Mouse (Mus musculus) forebrain, embryonic 14.5 days (tissue): ENCODE data around the gene Kansl1l. TPM values are rescaled to one million over a fixed set of nuclear protein-coding genes. Genes with fewer than 3 reads are reported as not detected.
A peak's percentile ranks its signal among the peaks of the same experiment; 100 is the strongest.

Source experiments
- ATAC-seq: fragments of 200-750 bp; cut with Nextera tagmentation; 2 replicates; pipeline ENCODE4 v1.8.0; 2017; ENCODE audit warnings: mild to moderate bottlenecking, moderate library complexity
- DNase-seq: peaks from one replicate; pipeline ENCODE4 v3.0.0-alpha.2; 2015; ENCODE audit warnings: low spot score
- H3K27ac ChIP-seq: fragments of 300-500 bp; sonication (generic); 2 replicates; pipeline ENCODE4 v1.5.1; 2014; ENCODE audit warnings: low read depth, mild to moderate bottlenecking, control low read depth, low read length, moderate library complexity
- H3K27me3 ChIP-seq: fragments of 300-500 bp; sonication (generic); replicated peaks from 2 replicates; pipeline ENCODE4 v1.6.1; 2014; ENCODE audit warnings: low read length, control low read depth, mixed read lengths; ENCODE audit not compliant: control insufficient read depth, insufficient read depth
- H3K36me3 ChIP-seq: fragments of 300-500 bp; sonication (generic); 2 replicates; pipeline ENCODE4 v1.6.1; 2014; ENCODE audit warnings: low read length, control low read depth; ENCODE audit not compliant: control insufficient read depth, insufficient read depth
- H3K4me1 ChIP-seq: fragments of 300-500 bp; sonication (generic); 2 replicates; pipeline ENCODE4 v1.6.1; 2014; ENCODE audit warnings: antibody characterized with exemption, low read length, control low read depth; ENCODE audit not compliant: control insufficient read depth, insufficient read depth
- H3K4me2 ChIP-seq: fragments of 300-500 bp; sonication (generic); 2 replicates; pipeline ENCODE4 v1.6.1; 2014; ENCODE audit warnings: mild to moderate bottlenecking, control low read depth, low read length
- H3K4me3 ChIP-seq: fragments of 300-500 bp; sonication (generic); 2 replicates; pipeline ENCODE4 v1.5.1; 2014; ENCODE audit warnings: low read depth, low read length, control low read depth
- H3K9ac ChIP-seq: fragments of 300-500 bp; sonication (generic); 2 replicates; pipeline ENCODE4 v1.6.1; 2014; ENCODE audit warnings: mild to moderate bottlenecking, low read length, control low read depth, moderate library complexity
- H3K9me3 ChIP-seq: fragments of 300-500 bp; sonication (generic); replicated peaks from 2 replicates; pipeline ENCODE4 v1.6.1; 2016; ENCODE audit warnings: low read length, control low read depth, mixed read lengths; ENCODE audit not compliant: control insufficient read depth
- WGBS: fragments of 180-500 bp; shearing (Covaris S2); extraction: QIAGEN DNeasy Blood & Tissue Kit; methylation state at CpG from one replicate; pipeline ENCODE4 v1.1.7; 2014; 5-methylcytosine and 5-hydroxymethylcytosine counted together
- polyA plus RNA-seq: library from polyadenylated mRNA; unstranded; fragments of >200 nt; fragmentation: Nextera tagmentation; extraction: Ambion mirVana; gene quantifications from 2 replicates; pipeline ENCODE4 v1.2.1, GENCODE M21; 2014

Gene Kansl1l
- 8.5 and 10.9 TPM in 2 replicates for polyA plus RNA-seq

DNA sequence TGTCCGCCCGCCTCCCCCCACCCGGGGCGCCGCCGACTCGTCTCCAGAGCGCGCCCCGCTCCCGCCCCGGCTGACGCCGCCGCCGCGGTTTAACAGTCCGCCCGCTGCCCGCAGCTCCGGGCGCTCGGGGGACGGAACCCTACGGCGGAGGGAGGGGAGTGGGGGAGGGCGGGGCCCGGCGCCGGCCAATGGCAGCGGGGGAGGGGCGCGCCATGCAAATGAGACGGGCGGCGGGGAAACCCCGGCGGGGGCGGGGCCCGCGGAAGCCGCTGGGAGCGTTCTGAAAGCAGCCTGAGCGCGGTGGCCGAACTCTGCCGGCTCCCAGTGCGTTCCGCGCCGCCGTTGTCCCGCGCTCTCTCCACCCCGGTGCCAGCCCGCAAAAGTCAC lies at the start of gene Kansl1l:
Gene Kansl1l (minus strand): TSS at position 110 of the 387 bp plus-strand sequence.
- DNase-seq, result peak; percentile 95
- no peaks in the 10 kb centered on the region for H3K36me3 ChIP-seq

DNA sequence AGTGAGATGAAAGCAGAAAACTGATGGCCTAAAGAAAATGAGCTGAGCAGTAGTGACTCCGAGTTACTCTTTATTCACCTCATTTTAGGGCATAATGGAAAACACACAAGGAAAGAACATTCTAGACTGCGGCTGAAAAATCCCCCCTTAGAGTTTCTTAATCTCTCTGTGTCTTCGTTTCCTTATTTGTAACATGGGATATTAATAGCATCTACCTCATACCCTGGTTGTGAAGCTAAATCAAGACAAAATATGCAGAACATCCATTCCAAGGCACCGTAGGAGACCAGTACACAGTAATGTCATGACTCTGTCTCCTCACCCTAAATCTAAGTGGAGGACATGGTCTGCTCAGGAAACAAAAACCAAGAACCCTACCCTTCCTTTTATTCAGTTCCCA lies 48.3 kb upstream of the Kansl1l start:
- H3K4me2 ChIP-seq, result no peak overlapping the region
- WGBS, result 85% methylated on average over 4 of the region's 4 CpGs
- H3K4me3 ChIP-seq, result no peak overlapping the region
- ATAC-seq (no peak), DNase-seq (no peak)
- H3K9ac ChIP-seq, result no peak overlapping the region
- H3K36me3 ChIP-seq, result no peaks in the 10 kb centered on the region
- no peaks in the 10 kb centered on the region for H3K27me3 ChIP-seq
- no peaks in the 10 kb centered on the region for H3K9me3 ChIP-seq
- H3K27ac ChIP-seq, result no peak overlapping the region
- 0 out of 2 replicates have a peak, but pooled peaks cover 5% of the 10 kb centered on the region for H3K4me1 ChIP-seq

More for the DNA sequence above, at the start of gene Kansl1l:
- peak within 1 kb of the TSS; percentile 84 for H3K4me3 ChIP-seq
- H3K9me3 ChIP-seq, result no peaks in the 10 kb centered on the region
- peak within 1 kb of the TSS; percentile 98 for H3K27ac ChIP-seq
- H3K9ac ChIP-seq, result peak within 1 kb of the TSS; percentile 96
- H3K4me2 ChIP-seq, result peak within 1 kb of the TSS; percentile 84
- 2% methylated on average over 26 of the region's 56 CpGs for WGBS
- ATAC-seq, result peak; percentile 89
- H3K4me1 ChIP-seq, result peaks cover 12% of the 10 kb centered on the region
- H3K27me3 ChIP-seq, result no peaks in the 10 kb centered on the region

- Histone ChIP-seq H3K27me3 (no peaks in the 10 kb centered on the region), H3K4me2 (peak overlapping the region; percentile 88), H3K4me1 (0 out of 2 replicates have a peak, but pooled peaks cover 5% of the 10 kb centered on the region), H3K4me3 (peak overlapping the region; percentile 73), H3K27ac (no peak overlapping the region), H3K9ac (no peak overlapping the region), H3K9me3 (no peaks in the 10 kb centered on the region), H3K36me3 (no peaks in the 10 kb centered on the region)
- 17% methylated on average over 9 of the region's 9 CpGs for WGBS
- DNase-seq (no peak), ATAC-seq (no peak)
Measured at GRCm38 (mm10) chr1:66863741-66864495, 46.6 kb upstream of the Kansl1l start.

- Histone ChIP-seq H3K4me2 (peak within 1 kb of the TSS; percentile 88), H3K4me1 (0 out of 2 replicates have a peak, but pooled peaks cover 5% of the 10 kb centered on the region), H3K27ac (no peak within 1 kb of the TSS; the same call in 1 of the 2 replicates), H3K4me3 (peak within 1 kb of the TSS; percentile 73), H3K9ac (peak within 1 kb of the TSS; percentile 70), H3K36me3 (no peaks in the 10 kb centered on the region), H3K27me3 (no peaks in the 10 kb centered on the region), H3K9me3 (no peaks in the 10 kb centered on the region)
- ATAC-seq, result peak; percentile 90
- under 1% methylated on average over 70 of the region's 85 CpGs for WGBS
- DNase-seq, result peak; percentile 58
Measured at GRCm38 (mm10) chr1:66862712-66863511, 45.5 kb upstream of the Kansl1l start, which contains the start of gene Acadl. Acadl (minus strand) TSS chr1:66863277.

GRCm38 (mm10) chr1:66861764-66862672 lies 44.7 kb upstream of the Kansl1l start:
- ATAC-seq (peak; percentile 56), DNase-seq (peak; percentile 55)
- no peak overlapping the region; the same call in 1 of the 2 replicates for H3K9ac ChIP-seq
- H3K27me3 ChIP-seq, result no peaks in the 10 kb centered on the region
- WGBS, result 8% methylated on average over 14 of the region's 14 CpGs
- no peak overlapping the region for H3K27ac ChIP-seq
- peak overlapping the region; percentile 88 for H3K4me2 ChIP-seq
- 0 out of 2 replicates have a peak, but pooled peaks cover 5% of the 10 kb centered on the region for H3K4me1 ChIP-seq
- H3K9me3 ChIP-seq, result no peaks in the 10 kb centered on the region
- peak overlapping the region; percentile 73 for H3K4me3 ChIP-seq
- H3K36me3 ChIP-seq, result no peaks in the 10 kb centered on the region

GRCm38 (mm10) chr1:66847506-66847905 lies 30.1 kb upstream of the Kansl1l start:
- no peak overlapping the region for H3K27ac ChIP-seq
- DNase-seq (no peak), ATAC-seq (no peak)

GRCm38 (mm10) chr1:66845690-66846318 lies 28.4 kb upstream of the Kansl1l start:
- Histone ChIP-seq H3K4me3 (no peak overlapping the region), H3K9me3 (no peaks in the 10 kb centered on the region), H3K36me3 (peaks cover 8% of the 10 kb centered on the region; the same call in 1 of the 2 replicates), H3K27ac (no peak overlapping the region), H3K4me2 (no peak overlapping the region), H3K4me1 (no peaks in the 10 kb centered on the region), H3K9ac (no peak overlapping the region), H3K27me3 (no peaks in the 10 kb centered on the region)
- DNase-seq (no peak), ATAC-seq (no peak)
- WGBS, result 89% methylated on average over 5 of the region's 5 CpGs

More at GRCm38 (mm10) chr1:66847506-66847905, 30.1 kb upstream of the Kansl1l start:
- Histone ChIP-seq H3K27me3 (no peaks in the 10 kb centered on the region), H3K9me3 (no peaks in the 10 kb centered on the region), H3K4me2 (no peak overlapping the region), H3K4me3 (no peak overlapping the region), H3K4me1 (no peaks in the 10 kb centered on the region), H3K36me3 (peaks cover 8% of the 10 kb centered on the region; the same call in 1 of the 2 replicates), H3K9ac (no peak overlapping the region)
- 89% methylated on average over 4 of the region's 4 CpGs for WGBS

- H3K4me3 ChIP-seq, result no peak overlapping the region
- H3K9ac ChIP-seq, result no peak overlapping the region
- no peak overlapping the region for H3K27ac ChIP-seq
- no peaks in the 10 kb centered on the region for H3K4me1 ChIP-seq
- H3K36me3 ChIP-seq, result no peaks in the 10 kb centered on the region
- DNase-seq, result no peak
- 0 out of 2 replicates have a peak, but pooled peaks have one; percentile 5 for ATAC-seq
- no peak overlapping the region for H3K4me2 ChIP-seq
- no peaks in the 10 kb centered on the region for H3K9me3 ChIP-seq
- H3K27me3 ChIP-seq, result no peaks in the 10 kb centered on the region
- 54% methylated on average over 10 of the region's 10 CpGs for WGBS
Measured at GRCm38 (mm10) chr1:66841938-66842337, 24.6 kb upstream of the Kansl1l start.
